Mouse (Mus musculus): Measurements from ENCODE around the gene Ranbp1. TPM values are rescaled to one million over a fixed set of nuclear protein-coding genes. Genes with fewer than 3 reads are reported as not detected.
A peak's percentile ranks its signal among the peaks of the same experiment; 100 is the strongest.

The Ranbp1 gene
- polyA plus RNA-seq, 1 experiment = 85.0 TPM

- TF ChIP-seq POLR2A (IDR thresholded peaks at IDR 0.05; ENCODE audit: borderline replicate concordance, low read depth, low read length) (no peak), CTCF (IDR thresholded peaks at IDR 0.05; ENCODE audit: low read depth, low read length) (no peak)
- Histone ChIP-seq H3K27ac (ENCODE audit: insufficient read depth, low read depth, low read length) (peak overlapping the region; percentile 69), H3K4me1 (ENCODE audit: control insufficient read depth, insufficient read depth, low read length) (peaks cover 15% of the 10 kb centered on the region), H3K4me3 (ENCODE audit: insufficient read depth, low read length) (no peak overlapping the region)
Measured at GRCm38 (mm10) chr16:18195068-18195467, 53.5 kb downstream of the Ranbp1 start.

DNA sequence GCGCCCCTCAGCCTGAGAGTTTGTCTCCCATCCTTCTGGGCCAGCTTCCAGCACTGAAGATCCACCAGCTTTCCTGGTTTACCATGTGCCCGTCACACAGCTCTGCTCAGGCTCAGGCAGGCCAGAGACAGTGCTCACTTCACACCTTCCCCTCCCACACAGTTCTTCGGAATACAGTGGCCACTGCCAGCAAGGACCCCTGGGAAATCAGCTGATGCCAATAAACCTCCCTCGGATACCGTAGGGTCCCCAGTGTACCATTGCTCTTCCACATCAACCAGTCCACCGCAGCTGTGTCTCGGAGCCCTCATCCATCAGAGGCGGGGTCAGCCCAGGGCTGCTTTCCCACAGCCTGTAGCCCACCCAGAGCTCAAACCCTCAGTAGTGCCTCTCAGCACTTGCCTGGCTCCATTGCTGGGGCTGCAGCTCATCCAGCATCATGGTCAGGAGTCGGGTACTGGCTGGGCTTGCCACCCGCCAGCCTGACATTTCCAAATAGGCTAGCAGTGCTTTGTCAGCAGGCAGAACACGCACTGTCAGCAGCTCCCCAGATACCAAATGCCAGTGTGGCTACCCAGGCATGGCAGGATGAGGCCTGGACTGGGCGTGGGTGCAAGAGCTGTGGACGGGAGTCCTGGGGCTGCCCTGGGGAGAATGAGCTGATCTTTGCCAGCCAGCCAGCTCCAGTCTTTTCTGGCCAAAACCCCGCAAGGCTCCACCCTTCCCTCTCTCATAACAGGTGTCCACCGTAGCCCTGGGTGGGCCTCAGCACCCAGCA lies 54.1 kb downstream of the Ranbp1 start:
- no peak for TF ChIP-seq POLR2A (IDR thresholded peaks at IDR 0.05; ENCODE audit: borderline replicate concordance, low read depth, low read length)
- no peak for TF ChIP-seq CTCF (IDR thresholded peaks at IDR 0.05; ENCODE audit: low read depth, low read length)
- Histone ChIP-seq H3K4me3 (ENCODE audit: insufficient read depth, low read length) (no peak overlapping the region), H3K4me1 (ENCODE audit: control insufficient read depth, insufficient read depth, low read length) (peaks cover 15% of the 10 kb centered on the region), H3K27ac (ENCODE audit: insufficient read depth, low read depth, low read length) (peak overlapping the region; percentile 69)

- H3K27ac ChIP-seq (ENCODE audit: insufficient read depth, low read depth, low read length) = no peak overlapping the region
- peaks cover 15% of the 10 kb centered on the region for H3K4me1 ChIP-seq (ENCODE audit: control insufficient read depth, insufficient read depth, low read length)
- H3K4me3 ChIP-seq (ENCODE audit: insufficient read depth, low read length) = no peak overlapping the region
- TF ChIP-seq POLR2A (IDR thresholded peaks at IDR 0.05; ENCODE audit: borderline replicate concordance, low read depth, low read length) = no peak
Measured at GRCm38 (mm10) chr16:18191006-18191405, 57.5 kb downstream of the Ranbp1 start.

Other genes starting within 250 kb of the Ranbp1 start
- 23.0 and 26.4 TPM in 2 replicates for gene Dgcr6, start 195.9 kb downstream of the Ranbp1 start, polyA plus RNA-seq (2012; ENCODE audit: insufficient read depth, insufficient read length, missing spikeins)
- 4.5 and 4.8 TPM in 2 replicates for gene Prodh, start 158.5 kb downstream of the Ranbp1 start, polyA plus RNA-seq (2012; ENCODE audit: insufficient read depth, insufficient read length, missing spikeins)
- not detected in 2 replicates for gene Rtn4r, start 121.1 kb downstream of the Ranbp1 start, polyA plus RNA-seq (2012; ENCODE audit: insufficient read depth, insufficient read length, missing spikeins)
- gene Ccdc188, start 30.9 kb downstream of the Ranbp1 start, polyA plus RNA-seq (2012; ENCODE audit: insufficient read depth, insufficient read length, missing spikeins) = not detected in 2 replicates
- gene Zdhhc8, start 13.6 kb downstream of the Ranbp1 start, polyA plus RNA-seq (2012; ENCODE audit: insufficient read depth, insufficient read length, missing spikeins) = 10.8 and 14.3 TPM in 2 replicates
- gene Trmt2a, start 53 bp downstream of the Ranbp1 start, polyA plus RNA-seq (2012; ENCODE audit: insufficient read depth, insufficient read length, missing spikeins) = 64.4 and 64.9 TPM in 2 replicates
- 5.3 and 11.4 TPM in 2 replicates for gene Gm49776, start 9.6 kb upstream of the Ranbp1 start, polyA plus RNA-seq (2012; ENCODE audit: insufficient read depth, insufficient read length, missing spikeins)
- 19.8 and 21.4 TPM in 2 replicates for gene Dgcr8, start 40.5 kb upstream of the Ranbp1 start, polyA plus RNA-seq (2012; ENCODE audit: insufficient read depth, insufficient read length, missing spikeins)
- 26.3 and 33.0 TPM in 2 replicates for gene Tango2, start 99.4 kb upstream of the Ranbp1 start, polyA plus RNA-seq (2012; ENCODE audit: insufficient read depth, insufficient read length, missing spikeins)
- gene Arvcf, start 99.5 kb upstream of the Ranbp1 start, polyA plus RNA-seq (2012; ENCODE audit: insufficient read depth, insufficient read length, missing spikeins) = 1.8 and 3.5 TPM in 2 replicates
- gene Txnrd2, start 177.7 kb upstream of the Ranbp1 start, polyA plus RNA-seq (2012; ENCODE audit: insufficient read depth, insufficient read length, missing spikeins) = 23.4 and 26.3 TPM in 2 replicates
- 93.3 and 99.6 TPM in 2 replicates for gene Comt, start 178.1 kb upstream of the Ranbp1 start, polyA plus RNA-seq (2012; ENCODE audit: insufficient read depth, insufficient read length, missing spikeins)
- gene Gnb1l, start 250.0 kb upstream of the Ranbp1 start, polyA plus RNA-seq (2012; ENCODE audit: insufficient read depth, insufficient read length, missing spikeins) = 1.1 and 1.8 TPM in 2 replicates